Mouse (Mus musculus) liver, adult 2 months (tissue): ENCODE results near the gene Serpini1. TPM values are rescaled to one million over a fixed set of nuclear protein-coding genes. Genes with fewer than 3 reads are reported as not detected.

Source experiments
- DNase-seq: peaks from one replicate; pipeline ENCODE4 v3.0.0-alpha.2; 2011; ENCODE audit warnings: low read depth, low spot score; ENCODE audit errors: extremely low read depth
- H3K27ac ChIP-seq: fragments of 200-500 bp; replicated peaks from 2 replicates; pipeline ENCODE4 v1.5.1; 2012; ENCODE audit warnings: low read depth, mild to moderate bottlenecking, control low read depth, inconsistent platforms, low read length; ENCODE audit not compliant: insufficient read depth
- H3K27me3 ChIP-seq: fragments of 200-500 bp; 2 replicates; pipeline ENCODE4 v1.6.1; 2012; ENCODE audit warnings: mild to moderate bottlenecking, moderate library complexity, low read length, inconsistent platforms; ENCODE audit not compliant: control insufficient read depth, insufficient read depth
- H3K36me3 ChIP-seq: fragments of 200-500 bp; 2 replicates; pipeline ENCODE4 v1.6.1; 2012; ENCODE audit warnings: low read length, inconsistent platforms; ENCODE audit not compliant: control insufficient read depth, insufficient read depth
- H3K4me1 ChIP-seq: fragments of 200-500 bp; 2 replicates; pipeline ENCODE4 v1.6.1; 2011; ENCODE audit warnings: low read length; ENCODE audit not compliant: control insufficient read depth, insufficient read depth
- H3K4me3 ChIP-seq: fragments of 200-500 bp; 2 replicates; pipeline ENCODE4 v1.5.1; 2011; ENCODE audit warnings: low read depth, mild to moderate bottlenecking, control low read depth, low read length, moderate library complexity; ENCODE audit not compliant: insufficient read depth
- H3K79me2 ChIP-seq: fragments of 200-500 bp; 2 replicates; pipeline ENCODE4 v1.6.1; 2012; ENCODE audit warnings: inconsistent platforms, mild to moderate bottlenecking, low read length, moderate library complexity; ENCODE audit not compliant: control insufficient read depth, insufficient read depth
- H3K9ac ChIP-seq: fragments of 200-500 bp; 2 replicates; pipeline ENCODE4 v1.6.1; 2012; ENCODE audit warnings: low read depth, mild to moderate bottlenecking, control low read depth, inconsistent platforms, low read length
- CTCF ChIP-seq: fragments of 200-500 bp; IDR thresholded peaks from 2 replicates; pipeline ENCODE4 v1.5.1; 2011; ENCODE audit warnings: low read depth, low read length, control low read depth
- POLR2A ChIP-seq: fragments of 200-500 bp; IDR thresholded peaks from 2 replicates; pipeline ENCODE4 v1.6.1; 2011; ENCODE audit warnings: low read length, control low read depth; ENCODE audit not compliant: insufficient read depth; ENCODE audit errors: extremely low read depth
- WGBS: fragments of 180-500 bp; shearing (Covaris S2); methylation state at CpG from one replicate; pipeline ENCODE4 v1.1.7; 2018; 5-methylcytosine and 5-hydroxymethylcytosine counted together
- polyA plus RNA-seq: library from polyadenylated mRNA; depleted of rRNA; stranded (reverse); fragments of >200 nt; gene quantifications from 2 replicates; pipeline ENCODE4 v1.2.3, GENCODE M21; 2012
- total RNA-seq: library from RNA; depleted of rRNA; stranded (reverse); fragments of >200 nt; gene quantifications from 2 replicates; pipeline ENCODE4 v1.2.3, GENCODE M21; 2014

Serpini1 gene
- total and polyA plus RNA-seq, 2 experiments: 0.05 to 0.28 TPM

DNA sequence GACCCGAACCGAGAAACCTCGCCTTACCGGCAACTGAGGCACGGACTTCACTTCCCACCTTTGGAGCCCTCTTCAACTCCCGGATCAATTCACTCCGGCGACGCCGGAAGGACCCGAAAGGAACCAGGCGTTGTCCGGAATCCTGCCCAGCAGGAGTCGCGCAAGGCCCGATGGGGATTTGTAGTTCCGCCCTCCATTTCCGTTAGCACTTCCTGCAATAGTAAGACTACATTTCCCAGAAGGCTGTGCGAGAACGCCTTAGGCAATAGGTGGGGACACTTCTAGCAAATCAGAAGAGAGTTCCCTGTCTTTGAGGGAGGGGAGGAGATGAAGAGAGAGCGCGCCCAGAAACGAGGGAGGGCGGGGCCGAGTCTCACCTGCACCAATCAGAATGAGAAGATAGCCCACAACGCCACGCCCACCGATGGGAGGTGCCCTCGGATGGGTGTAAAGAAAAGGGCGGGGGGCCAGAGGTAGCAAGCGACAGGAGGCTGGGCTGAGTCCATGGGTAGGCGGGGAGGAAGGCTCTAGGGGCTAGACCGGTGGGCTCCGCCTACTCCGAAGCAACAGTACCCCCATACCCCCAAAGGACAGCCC lies 554 bp upstream of the Serpini1 start, which contains the start of gene Pdcd10:
Gene Pdcd10 (minus strand): TSS at position 162 of the 597 bp plus-strand sequence.
- no peaks in the 10 kb centered on the region for H3K36me3 ChIP-seq
- TF ChIP-seq POLR2A: peak; percentile 41; the same call in 1 of the 2 replicates
- no peak for TF ChIP-seq CTCF
- peaks cover 12% of the 10 kb centered on the region for H3K79me2 ChIP-seq
- DNase-seq: peak; percentile 100
- peaks cover 4% of the 10 kb centered on the region for H3K4me1 ChIP-seq
- H3K4me3 ChIP-seq: peak within 1 kb of the TSS; percentile 89
- under 1% methylated on average over 35 of the region's 35 CpGs for WGBS
- no peaks in the 10 kb centered on the region for H3K27me3 ChIP-seq
- H3K27ac ChIP-seq: peak within 1 kb of the TSS; percentile 77
- H3K9ac ChIP-seq: peak within 1 kb of the TSS; percentile 91

DNA sequence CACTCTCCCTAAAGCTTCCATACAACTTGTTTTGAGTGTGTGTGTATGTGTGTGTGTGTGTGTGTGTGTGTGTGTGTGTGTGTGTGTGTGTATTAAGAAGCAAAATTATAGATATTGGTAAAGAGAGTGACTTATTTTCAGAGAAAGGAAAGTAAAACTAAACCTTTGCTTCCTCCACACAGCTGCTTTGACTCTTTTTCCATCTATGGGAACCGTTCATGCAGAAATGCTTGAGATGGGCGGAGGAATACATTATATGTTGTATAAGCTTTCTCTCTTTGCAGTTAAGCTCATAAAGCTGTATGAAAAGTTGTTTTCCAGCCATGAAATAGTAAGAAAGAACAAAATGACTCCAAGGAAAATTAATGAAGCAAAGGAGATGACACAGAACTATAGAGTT lies 16.7 kb downstream of the Serpini1 start:
- Histone ChIP-seq H3K4me3 (no peak overlapping the region), H3K79me2 (no peaks in the 10 kb centered on the region), H3K9ac (no peak overlapping the region), H3K27ac (no peak overlapping the region), H3K27me3 (no peaks in the 10 kb centered on the region), H3K36me3 (no peaks in the 10 kb centered on the region), H3K4me1 (no peaks in the 10 kb centered on the region)
- 87% methylated on average over 2 of the region's 2 CpGs for WGBS
- TF ChIP-seq CTCF (no peak), POLR2A (no peak)
- DNase-seq: no peak

DNA sequence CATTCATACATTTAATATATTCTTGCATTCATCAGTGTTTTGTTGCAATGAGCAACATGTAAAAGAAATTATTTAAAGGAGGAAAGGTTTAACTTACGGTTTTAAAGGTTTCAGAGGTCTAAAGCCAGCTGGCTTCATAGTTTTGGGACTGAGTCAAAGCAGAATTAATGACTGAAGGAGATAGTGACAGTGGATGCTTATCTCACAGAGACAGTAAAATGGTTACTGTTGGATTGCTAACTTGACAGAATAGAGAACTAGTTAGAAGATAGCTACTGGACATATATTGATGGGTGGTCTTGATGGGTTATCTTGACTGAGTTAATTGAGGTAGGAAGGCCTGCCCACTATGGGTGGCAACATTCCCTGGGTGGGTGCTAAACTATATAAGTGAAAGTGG lies 18.2 kb downstream of the Serpini1 start:
- Histone ChIP-seq H3K4me3 (no peak overlapping the region), H3K79me2 (no peaks in the 10 kb centered on the region), H3K27ac (no peak overlapping the region), H3K36me3 (no peaks in the 10 kb centered on the region), H3K4me1 (no peaks in the 10 kb centered on the region), H3K27me3 (no peaks in the 10 kb centered on the region), H3K9ac (no peak overlapping the region)
- WGBS: 84% methylated on average over 1 of the region's 1 CpGs
- TF ChIP-seq CTCF: no peak
- TF ChIP-seq POLR2A: no peak
- no peak for DNase-seq

DNA sequence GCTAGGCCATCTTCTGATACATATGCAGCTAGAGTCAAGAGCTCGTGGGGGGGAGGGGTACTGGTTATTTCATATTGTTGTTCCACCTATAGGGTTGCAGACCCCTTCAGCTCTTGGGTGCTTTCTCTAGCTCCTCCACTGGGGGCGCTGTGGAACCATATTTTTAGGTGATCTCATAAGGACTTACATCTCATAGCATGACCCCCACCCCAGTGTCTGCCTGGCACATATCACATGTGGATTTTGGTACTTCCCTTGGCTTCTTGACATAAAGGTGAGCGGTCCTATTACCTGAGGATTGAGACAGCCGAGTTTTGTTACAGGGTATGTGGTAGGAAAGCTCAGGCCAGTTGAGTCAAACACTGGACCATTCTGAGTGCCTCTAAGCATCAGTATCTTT lies 22.0 kb downstream of the Serpini1 start:
- Histone ChIP-seq H3K9ac (no peak overlapping the region), H3K27me3 (no peaks in the 10 kb centered on the region), H3K79me2 (no peaks in the 10 kb centered on the region), H3K4me3 (no peak overlapping the region), H3K36me3 (no peaks in the 10 kb centered on the region), H3K27ac (no peak overlapping the region), H3K4me1 (peaks cover 2% of the 10 kb centered on the region; the same call in 1 of the 2 replicates)
- 57% methylated on average over 4 of the region's 4 CpGs for WGBS
- DNase-seq: no peak
- TF ChIP-seq POLR2A (no peak), CTCF (no peak)

DNA sequence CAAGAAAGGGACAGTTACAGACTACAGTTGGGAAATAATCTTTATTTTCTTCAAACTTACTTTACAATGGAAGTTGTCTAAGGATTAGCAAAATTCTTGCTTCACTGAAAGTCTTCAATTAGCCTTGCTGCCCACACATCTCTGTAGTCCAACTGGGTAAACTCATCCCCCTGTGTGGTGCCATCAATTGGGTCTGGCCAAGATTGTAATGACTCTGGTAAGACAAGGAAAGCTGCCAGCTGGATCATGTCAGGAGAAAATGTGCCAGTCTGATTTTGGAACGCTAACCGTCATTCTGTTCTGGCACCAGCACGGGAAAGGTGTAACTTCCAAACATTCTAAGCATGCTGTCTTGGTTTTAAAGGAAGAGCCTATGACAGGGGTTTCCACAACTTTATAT lies 25.9 kb downstream of the Serpini1 start:
- WGBS: 38% methylated on average over 3 of the region's 3 CpGs
- Histone ChIP-seq H3K27me3 (no peaks in the 10 kb centered on the region), H3K36me3 (no peaks in the 10 kb centered on the region), H3K9ac (no peak overlapping the region), H3K79me2 (no peaks in the 10 kb centered on the region), H3K27ac (no peak overlapping the region), H3K4me3 (no peak overlapping the region), H3K4me1 (peaks cover 2% of the 10 kb centered on the region; the same call in 1 of the 2 replicates)
- TF ChIP-seq CTCF: no peak
- TF ChIP-seq POLR2A: no peak
- DNase-seq: peak; percentile 53

DNA sequence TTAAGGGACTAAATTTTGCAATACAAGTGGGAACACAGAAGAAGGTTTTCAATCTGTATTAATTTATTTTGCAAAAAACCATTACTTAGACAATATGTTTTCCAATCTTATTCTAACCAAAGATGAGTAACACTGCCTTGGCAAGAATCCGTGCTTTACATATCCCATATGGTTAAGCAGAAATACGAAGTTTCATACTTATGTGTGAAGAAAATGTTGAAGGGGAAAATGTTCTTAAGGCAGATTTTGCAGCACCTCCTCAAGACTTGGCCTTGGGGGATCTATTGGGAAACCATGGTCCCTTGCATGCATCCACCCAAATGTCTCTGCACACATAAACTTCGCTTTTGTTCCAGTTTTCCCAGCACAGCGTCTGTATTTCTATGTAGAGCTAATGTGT lies 27.6 kb downstream of the Serpini1 start:
- H3K79me2 ChIP-seq: no peaks in the 10 kb centered on the region
- H3K4me1 ChIP-seq: peaks cover 2% of the 10 kb centered on the region; the same call in 1 of the 2 replicates
- H3K9ac ChIP-seq: no peak overlapping the region
- no peaks in the 10 kb centered on the region for H3K27me3 ChIP-seq
- no peak overlapping the region for H3K27ac ChIP-seq
- no peaks in the 10 kb centered on the region for H3K36me3 ChIP-seq
- TF ChIP-seq POLR2A (no peak), CTCF (no peak)
- WGBS: 85% methylated on average over 4 of the region's 4 CpGs
- no peak for DNase-seq
- H3K4me3 ChIP-seq: no peak overlapping the region
